Mouse (Mus musculus): ENCODE measurements around the gene Cox8b.
"Not testable (repeated sequence)": the region's sequence is repeated elsewhere in the genome, so short reads cannot be mapped to it uniquely, and the experiment has no call there.

Cox8b gene

DNA sequence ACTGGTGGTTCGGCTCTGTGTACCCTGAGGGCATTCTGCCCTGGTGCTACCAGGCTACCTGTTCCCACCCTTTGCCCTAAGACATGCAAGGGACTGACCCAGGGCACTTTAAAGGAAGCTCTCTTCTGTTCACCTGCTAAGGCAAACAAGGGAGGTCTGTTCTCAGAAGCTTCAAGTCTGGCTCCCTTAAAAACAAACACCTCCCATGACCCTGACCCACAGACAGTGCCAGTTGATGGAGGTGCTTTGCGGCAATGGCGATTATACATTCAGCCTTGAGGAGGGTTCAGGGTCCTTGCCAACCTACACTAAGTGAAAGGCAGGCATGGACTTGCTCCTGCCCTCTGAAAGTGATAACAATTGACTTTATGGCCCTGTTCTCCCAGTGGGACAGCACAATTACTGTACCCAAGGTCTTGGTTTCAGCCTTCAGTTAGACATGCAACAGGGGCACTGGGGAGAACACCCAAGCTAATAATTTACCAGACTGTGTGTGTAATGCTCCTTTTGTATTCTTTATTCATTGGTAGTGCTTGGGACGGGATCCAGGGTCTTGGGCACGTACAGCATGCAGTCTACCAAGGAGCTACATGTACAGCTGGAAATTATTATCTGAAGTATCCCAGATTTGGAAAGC is 12.7 kb upstream of the Cox8b start:
- no peak for DNase-seq (ENCODE audit: low read depth)

DNA sequence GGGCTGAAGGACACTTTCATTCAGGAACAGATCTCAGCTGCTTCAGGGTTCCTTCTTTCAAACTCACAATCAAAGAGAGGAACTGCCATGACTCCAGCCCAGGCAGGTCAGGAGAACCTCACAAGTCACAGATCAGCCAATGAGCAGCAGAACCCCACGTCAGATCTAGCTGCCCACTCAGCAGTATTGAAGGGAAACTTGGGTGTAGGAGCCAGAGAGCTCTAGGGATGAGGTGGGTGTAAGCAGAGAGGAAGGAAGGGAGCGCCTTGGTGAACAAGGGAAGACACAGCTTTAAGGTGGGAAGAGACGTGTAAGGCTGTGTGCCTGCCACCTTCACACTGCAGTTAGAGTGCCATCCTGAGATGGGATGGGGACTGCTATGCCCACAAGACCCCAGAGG is 12.0 kb upstream of the Cox8b start:
- DNase-seq (ENCODE audit: low read depth) = no peak

DNA sequence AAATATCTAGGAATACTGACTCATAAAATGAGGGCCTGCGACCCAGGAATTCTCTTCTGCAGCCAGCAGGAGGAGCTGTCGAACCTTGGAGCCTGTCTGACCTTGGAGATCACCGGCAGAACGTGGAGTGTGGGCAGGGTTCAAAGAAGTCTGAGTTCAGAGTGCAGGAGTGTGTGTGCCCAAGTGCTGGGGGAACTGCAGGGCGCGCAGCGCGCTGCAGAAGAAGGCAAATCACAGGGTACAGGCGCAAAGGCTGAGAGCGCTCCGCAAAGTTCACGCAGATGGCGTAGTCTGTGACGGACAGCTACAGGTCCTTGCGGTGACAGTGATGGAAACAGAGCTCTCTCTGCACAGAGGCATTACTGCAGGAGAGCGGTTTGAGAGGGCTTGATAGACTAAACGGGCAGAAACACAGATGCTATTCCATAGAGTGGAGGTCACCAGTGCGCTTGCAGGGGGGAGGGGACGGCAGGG is 8.4 kb upstream of the Cox8b start:
- peak; percentile 87 for DNase-seq (ENCODE audit: low read depth)

DNA sequence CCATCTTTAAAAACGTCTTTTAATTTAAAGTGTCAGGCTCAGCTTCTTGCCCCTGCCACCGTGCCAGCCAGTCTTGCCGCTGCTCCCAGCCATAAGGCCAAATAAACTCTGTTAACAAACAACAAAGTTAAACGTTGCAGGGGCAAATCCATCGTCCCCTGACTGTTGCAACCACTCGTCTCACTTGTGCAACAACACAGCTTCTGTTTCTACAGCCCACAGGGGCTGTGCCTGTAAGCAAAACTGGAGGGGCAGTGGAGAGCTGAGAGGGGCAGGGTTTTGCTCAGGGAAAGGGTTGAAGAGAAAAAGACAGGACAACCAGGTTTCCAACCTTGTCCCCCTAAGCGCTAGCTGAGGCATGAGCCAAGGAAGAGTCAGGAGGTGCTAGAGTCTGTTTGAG is 7.9 kb upstream of the Cox8b start:
- DNase-seq (ENCODE audit: low read depth) = no peak

DNA sequence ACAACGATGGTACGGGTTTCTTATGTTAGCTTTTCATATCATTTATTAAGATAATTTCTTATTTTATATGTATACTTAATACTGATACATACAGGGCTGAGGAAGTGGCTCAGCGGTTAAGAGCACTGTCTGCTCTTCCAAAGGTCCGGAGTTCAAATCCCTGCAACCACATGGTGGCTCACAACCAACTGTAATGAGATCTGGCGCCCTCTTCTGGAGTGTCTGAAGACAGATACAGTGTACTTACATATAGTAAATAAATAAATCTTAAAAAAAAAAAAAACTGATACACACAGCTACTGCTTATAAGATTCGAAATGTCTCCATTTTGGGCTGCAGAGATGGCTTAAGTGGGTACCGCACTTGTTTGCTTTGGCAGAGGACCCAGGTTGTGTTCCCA is 7.5 kb upstream of the Cox8b start:
- peak; percentile 41 for DNase-seq (ENCODE audit: low read depth)

DNA sequence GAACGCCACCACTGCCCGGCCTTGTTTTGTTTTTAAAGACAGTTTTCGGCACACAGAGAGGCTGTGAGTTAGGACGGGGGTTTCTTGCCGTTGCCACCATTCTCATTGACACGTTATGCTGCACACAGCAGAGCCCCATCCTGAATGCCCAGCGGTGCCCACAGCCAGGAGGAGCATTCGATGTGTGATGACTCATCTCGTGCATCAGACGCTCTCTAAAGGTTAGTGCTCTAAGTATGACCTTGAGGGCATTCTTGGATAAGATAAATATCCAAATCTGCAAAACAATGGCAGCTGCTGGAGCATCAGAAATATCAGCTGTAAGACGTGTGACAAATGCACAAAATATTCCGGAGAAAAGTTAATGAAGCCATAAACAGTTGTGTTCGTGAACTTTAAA is 6.9 kb upstream of the Cox8b start:
- no peak for DNase-seq (ENCODE audit: low read depth)

DNA sequence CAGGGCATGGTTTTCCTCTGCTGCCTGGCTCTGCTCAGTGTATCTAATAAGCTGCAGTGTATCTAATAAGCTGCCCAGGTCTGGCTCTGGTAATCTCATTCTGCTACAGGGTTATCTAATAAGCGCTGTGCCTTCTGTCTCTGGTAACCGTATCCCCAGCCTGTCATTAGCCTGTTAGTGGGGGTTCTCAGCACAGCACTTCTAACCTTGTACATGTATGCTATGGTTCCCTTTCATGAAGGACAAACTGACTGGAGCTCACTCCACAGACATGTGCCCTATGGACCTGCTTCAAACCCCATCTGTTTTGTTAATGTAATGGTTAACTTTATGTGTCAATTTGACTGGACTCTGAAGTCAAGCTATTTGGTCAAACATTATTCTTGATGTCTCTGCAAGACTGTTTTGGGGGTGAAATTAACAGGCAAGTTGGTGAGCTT is 5.4 kb upstream of the Cox8b start:
- no peak for DNase-seq (ENCODE audit: low read depth)

DNA sequence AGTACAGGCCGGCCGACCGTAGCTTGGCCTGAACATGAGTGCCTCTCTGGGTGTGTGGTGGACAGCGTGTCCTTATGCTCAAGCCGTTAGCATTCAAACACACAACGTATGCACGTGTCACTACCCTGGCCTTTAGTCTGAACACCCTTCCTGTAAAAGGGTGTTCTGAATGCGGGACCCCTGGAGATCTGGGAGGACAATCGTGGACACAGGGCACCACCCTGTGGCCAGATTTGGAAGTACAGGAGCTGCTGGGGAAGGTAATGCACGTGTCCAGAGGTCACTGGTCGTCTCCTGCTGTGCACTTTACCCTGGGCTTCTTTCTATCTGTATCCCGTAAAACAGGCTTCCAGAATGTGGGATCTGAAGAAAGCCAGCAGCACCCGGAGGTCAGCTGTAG is 3.0 kb upstream of the Cox8b start:
- DNase-seq (ENCODE audit: low read depth) = peak; percentile 80

DNA sequence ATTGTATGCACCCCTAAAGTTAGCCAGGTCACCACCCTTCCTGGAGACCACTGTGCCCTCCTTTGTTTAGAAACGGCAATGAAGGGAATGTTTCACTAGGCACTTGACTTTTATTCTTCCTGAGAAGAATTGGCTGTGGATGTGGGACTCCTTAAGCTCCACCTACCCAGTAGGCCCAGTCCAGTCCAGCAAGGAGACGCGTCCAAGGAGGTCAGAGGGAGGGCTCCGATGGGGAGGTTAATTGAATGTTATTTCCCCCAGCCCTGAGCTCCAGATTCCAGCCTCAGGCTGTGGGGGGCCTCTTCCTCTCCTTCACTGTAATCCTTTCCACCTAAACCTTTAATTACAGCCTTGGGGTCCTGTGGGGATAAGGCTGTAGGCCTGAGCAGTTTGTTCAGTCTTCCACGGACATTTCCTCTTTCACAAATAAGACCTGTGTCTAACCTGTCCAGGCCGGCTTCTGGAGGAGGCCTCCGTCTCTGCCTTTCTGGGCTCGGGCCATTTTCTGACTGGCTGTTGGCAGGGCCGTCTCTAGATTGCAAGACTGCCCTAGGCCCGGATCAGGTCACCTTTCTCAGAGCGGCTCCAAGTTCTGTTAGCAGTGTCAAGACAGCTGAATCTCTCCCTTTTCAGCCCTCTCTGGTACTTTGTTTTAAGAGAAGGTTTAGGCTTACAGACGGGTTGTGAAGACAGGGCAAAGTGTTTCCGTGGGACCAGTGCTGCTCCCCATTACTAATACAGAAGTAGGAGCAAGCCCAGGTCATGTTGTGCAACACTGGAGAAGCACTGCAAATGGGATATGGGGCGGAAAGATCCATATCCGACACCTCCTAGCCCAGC is 2.0 kb upstream of the Cox8b start:
- DNase-seq (ENCODE audit: low read depth) = no peak

DNA sequence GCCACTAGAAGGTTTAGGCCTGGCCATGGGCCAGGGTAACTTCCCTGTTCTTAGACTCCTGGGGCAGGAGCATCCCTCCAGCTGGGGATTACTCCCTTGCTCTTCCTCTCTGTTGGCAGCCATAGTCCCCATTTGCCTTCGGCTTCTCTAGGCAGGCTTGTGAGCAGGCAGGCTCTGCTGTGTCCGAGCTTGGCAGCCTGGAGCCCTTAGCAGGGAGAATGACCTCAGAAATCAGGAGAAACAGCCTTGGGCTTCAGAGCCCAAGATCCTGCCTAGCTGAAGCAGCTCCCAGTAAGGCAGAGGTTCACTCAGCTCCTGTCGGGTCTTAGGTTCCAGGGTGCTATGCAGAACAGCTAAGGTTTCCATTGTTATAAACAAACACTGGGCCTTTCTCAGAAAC is 1.1 kb downstream of the Cox8b start:
- no peak for DNase-seq (ENCODE audit: low read depth)

DNA sequence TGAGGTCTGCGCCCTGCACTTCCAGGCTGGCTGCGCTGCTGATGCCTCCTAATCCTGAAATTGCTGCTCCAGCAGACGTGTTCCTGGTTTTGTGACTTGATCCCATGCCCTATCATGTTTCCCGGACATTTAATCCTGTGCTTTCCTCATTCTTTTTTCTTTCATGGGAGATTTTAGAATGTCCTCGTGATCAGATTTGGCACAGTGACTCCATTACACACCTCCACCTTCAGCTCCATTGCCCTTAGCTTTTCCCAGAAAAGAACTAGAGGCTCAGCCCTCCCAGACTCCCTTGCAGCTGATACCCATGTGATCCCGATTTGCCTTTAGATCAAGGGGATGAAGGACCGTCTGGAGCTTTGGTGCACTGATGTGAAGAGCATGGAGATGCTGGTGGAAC is 2.4 kb downstream of the Cox8b start:
- no peak for DNase-seq (ENCODE audit: low read depth)

DNA sequence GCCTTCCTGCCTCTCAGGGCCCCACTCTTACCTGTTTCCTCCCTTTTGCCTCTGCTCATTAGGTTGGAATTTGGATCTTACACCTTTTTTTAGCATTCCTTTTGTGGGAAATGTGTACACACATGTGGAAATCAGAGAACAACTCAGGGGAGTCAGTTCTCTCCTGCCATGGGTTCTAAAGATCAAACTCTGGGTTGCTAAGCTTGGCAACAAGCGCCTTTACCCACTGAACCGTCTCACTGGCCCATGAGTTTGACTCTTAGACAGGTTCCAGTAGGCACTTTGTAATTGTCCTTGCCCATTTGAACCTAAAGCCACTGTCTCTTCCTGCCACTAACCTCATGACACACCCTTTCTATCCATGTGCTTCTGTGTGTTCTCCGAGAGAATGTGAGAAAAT is 5.6 kb downstream of the Cox8b start:
- no peak for DNase-seq (ENCODE audit: low read depth)

DNA sequence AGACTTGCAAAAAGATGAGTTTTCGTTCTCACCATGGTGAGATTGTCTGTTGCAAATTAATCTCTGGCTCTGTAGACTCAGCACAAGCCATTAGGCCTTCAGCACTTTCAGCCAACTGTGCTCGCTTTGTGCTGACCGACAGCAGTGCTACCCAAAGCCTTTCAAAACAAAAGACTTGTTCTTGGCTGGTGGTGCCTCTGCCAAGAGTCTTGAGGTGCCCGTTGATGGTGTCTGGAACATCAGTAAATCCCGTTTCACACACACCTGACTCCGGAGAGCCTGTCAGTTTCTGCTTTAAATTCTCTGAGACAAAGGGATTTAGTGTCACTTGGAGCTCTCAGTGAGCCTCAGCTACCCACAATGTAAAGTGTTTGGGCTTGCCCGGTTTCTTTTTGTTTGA is 6.2 kb downstream of the Cox8b start:
- DNase-seq (ENCODE audit: low read depth) = no peak

DNA sequence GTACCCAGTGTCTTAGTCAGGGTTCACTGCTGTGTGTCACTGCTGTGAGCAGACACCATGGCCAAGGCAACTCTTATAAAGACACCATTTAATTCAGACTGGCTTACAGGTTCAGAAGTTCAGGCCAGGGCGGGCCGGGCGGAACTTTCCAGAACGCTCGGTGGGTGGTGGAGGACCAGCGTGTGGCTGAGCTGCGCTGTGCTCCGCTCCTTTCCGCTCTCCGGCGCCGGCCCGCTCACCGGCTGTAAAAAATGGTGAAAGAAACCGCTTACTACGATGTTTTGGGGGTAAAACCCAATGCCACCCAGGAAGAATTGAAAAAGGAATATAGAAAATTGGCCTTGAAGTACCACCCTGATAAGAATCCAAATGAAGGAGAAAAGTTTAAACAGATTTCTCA is 9.6 kb downstream of the Cox8b start:
- not testable (repeated sequence) for DNase-seq (ENCODE audit: low read depth)

DNA sequence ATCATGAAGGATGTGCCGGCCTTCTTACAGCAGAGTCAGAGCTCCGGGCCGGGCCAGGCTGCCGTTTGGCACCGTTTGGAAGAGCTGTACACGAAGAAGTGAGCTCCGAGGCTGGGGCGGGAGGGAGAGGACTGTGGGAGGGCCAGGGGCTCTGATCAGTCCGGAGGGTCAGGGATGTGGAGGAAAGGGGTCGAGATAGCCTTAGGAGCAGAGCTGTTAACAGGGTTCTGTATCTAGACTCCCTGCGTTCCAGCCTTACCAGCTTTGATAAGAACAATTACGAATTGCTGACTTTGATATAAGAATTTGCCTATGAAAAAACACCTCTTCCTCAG is 17.8 kb downstream of the Cox8b start:
- DNase-seq (ENCODE audit: low read depth) = no peak

DNA sequence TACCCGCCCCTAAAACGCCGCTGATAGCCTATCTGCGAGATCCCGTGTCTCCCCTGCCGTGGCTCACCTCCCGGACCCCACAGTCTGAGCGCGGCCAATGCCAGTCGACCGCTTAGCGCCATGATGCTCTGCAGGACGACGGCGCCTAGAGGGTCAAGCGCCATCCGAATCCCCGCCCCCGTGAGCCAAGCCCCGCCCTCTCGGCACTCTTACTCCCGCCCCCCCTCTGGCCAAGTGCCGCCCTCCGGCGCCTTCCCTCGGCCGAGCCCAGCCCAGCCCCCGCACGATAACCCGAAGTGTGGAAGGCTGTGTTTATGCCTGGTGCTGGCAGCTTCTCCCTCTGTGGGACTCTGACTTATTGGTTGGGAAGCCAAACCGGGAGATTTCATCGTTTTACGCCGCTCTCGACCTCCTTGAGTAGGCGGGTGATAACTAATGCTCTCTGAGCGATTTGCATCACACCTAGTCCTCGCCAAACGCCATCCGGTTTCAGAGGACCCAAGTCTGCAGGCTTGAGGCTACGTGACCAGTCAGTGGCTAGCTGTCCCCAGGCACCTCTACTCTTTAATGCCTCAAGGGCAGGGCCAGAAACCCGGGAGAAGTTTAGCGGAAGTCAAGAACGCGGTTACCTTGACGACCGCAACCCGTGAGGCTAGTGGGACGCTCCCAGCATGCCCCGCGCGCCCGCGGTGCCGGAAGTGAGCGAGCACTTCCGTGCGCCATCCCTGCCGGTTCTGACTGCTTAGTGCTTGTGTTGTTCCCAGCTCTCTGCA is 18.4 kb downstream of the Cox8b start, which contains the start of the genes Psmd13 and Sirt3:
TSS of gene Psmd13 (plus strand) at position 273 of the 773 bp plus-strand sequence.
TSS of gene Sirt3 (minus strand) at position 614 of the 773 bp plus-strand sequence.
- DNase-seq (ENCODE audit: low read depth) = peak; percentile 97

DNA sequence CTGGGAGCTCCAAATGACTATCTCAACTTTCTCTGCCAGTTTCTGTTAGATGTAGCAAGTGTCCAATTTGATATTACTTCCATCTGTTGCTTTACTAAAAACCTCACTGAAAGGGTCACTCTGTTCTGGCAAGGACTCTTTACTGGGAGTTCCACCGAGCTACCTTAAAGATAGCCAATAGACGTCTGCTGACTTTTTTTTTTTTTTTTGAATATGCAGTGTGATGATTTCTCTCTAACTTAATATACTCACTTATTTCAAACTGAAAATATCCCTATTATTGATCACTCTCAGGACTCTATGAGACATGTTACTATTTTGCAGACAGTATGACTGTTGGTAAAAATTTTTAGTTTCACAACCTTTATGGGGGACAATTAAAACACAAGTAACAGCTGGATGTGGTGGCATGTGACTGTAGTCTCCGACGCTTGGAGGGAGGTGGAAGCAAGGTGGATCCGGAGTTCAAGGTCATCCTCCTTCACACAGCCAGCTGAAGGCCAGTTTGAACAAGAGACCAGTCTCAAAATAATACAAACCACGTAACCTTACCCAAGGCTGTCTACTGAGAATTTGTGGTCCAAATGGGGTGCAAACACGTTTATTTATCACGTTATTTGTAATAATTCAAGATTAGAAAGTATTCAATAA is 19.3 kb downstream of the Cox8b start:
- DNase-seq (ENCODE audit: low read depth) = peak; percentile 26

DNA sequence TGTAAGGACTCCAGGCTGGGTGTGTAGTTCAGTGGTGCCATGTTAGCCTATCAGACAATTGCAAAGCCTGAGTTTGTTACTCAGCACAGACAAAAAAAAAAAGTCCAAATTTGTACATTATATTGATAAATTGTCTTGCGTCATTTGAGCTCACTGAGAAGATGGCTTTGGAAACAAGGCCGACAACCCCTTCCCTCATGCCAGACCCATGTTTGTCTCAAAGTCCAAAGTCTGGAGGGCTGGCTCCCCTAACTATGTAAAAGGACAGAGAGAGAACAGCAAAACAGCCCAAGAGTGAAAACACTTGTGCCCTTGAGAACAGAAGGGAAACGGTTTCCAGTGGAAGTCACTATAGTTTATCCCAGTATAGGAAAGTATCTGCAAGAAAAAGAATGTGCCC is 19.8 kb downstream of the Cox8b start:
- peak; percentile 12 for DNase-seq (ENCODE audit: low read depth)

DNA sequence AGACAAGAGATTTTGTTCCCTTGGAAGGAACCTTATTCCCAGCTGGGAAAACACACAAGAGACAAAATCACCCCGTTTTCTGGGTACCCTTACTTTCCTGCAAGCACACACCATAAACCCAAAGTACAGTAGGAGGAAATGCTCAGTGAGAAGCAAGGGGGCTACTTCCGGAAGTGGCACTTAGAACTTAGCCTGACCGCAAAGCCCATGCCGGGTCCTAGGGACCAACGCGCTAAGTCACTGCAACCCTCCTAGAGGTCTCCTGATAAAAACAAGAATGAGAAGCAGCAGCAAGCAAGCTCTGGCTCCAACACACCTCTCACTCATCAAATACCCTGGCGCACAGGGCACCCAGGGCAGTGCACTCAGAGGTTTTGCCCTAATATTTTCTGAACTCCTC is 20.9 kb downstream of the Cox8b start:
- peak; percentile 14 for DNase-seq (ENCODE audit: low read depth)

DNA sequence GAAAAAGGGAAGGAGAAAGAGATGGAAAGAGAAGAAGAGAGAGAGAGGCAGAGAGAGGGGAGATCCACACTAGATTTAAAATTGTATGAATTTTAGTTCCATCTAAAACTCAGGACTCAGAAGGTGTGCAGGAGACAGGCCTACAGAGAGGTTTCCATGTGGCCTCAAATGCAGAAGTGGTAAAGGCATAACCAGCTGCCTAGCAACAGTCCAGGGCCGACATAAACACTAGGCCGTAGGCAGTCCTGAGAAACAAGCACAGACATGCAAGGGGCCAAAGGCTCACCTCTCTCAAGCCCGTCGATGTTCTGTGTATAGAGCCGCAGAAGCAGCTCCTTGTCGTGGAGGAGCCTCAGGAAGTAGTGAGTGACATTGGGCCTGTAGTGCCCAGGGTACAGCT is 22.9 kb downstream of the Cox8b start:
- no peak for DNase-seq (ENCODE audit: low read depth)

DNA sequence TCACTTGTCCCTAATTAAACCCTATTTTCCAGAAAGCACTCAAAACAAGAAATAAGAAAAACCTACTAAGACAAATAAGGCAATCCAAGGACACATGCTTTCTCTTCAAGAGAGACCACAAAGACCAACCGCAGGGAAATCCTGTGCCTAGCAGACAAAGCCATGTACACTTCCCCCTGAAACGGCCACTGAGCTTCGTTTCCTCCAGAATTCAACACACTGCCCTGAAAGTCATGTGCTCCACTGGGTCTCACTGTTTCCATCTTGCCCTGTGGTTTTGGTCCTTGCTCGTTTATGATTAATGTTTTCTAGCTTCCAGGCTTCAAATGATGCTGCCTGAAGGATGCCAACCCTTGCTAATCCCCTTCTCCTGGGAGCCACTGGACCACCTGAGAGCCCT is 26.0 kb downstream of the Cox8b start:
- DNase-seq (ENCODE audit: low read depth) = no peak

DNA sequence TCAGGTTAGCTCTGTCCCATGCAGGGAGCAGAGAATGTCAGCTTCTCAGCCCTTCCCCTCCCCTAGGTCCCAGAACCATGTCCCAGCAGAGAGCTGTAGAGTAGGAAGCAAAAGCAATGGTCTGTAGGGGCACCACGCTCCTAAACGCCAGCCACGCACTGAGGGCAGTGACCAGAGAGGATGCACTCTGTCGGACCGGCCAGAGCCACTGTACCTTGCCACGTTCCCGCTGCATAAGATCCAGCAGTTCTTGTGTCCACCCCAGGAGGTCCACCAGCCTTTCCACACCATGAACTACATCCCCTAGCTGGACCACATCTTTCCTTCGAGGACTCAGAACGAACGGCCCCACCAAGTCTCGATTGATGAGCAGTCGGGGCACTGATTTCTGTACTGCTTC is 35.5 kb downstream of the Cox8b start:
- DNase-seq (ENCODE audit: low read depth) = no peak
